Mouse (Mus musculus) heart, embryonic 10.5 days (tissue): Measurements from ENCODE around the gene Gna15. TPM values are rescaled to one million over a fixed set of nuclear protein-coding genes. Genes with fewer than 3 reads are reported as not detected.

Experiments used
- DNase-seq: peaks from one replicate; pipeline ENCODE4 v3.0.0-alpha.2; 2017; ENCODE audit warnings: low spot score
- H3K27ac ChIP-seq: fragments of 300-500 bp; sonication (generic); 2 replicates; pipeline ENCODE4 v1.5.1; 2016; ENCODE audit warnings: mild to moderate bottlenecking
- H3K27me3 ChIP-seq: fragments of 300-500 bp; sonication (generic); 2 replicates; pipeline ENCODE4 v1.6.1; 2016; ENCODE audit warnings: mild to moderate bottlenecking; ENCODE audit not compliant: poor library complexity, insufficient read depth, severe bottlenecking
- H3K36me3 ChIP-seq: fragments of 300-500 bp; sonication (generic); 2 replicates; pipeline ENCODE4 v1.6.1; 2016; ENCODE audit warnings: mild to moderate bottlenecking, moderate library complexity
- H3K4me1 ChIP-seq: fragments of 300-500 bp; sonication (generic); 2 replicates; pipeline ENCODE4 v1.6.1; 2016; ENCODE audit warnings: mild to moderate bottlenecking
- H3K4me3 ChIP-seq: fragments of 300-500 bp; sonication (generic); 2 replicates; pipeline ENCODE4 v1.5.1; 2016; ENCODE audit warnings: mild to moderate bottlenecking, moderate library complexity
- H3K9me3 ChIP-seq: fragments of 300-500 bp; sonication (generic); 2 replicates; pipeline ENCODE4 v1.6.1; 2016; ENCODE audit warnings: mild to moderate bottlenecking, moderate library complexity
- WGBS: fragments of 180-500 bp; shearing (Covaris S2); methylation state at CpG from one replicate; pipeline ENCODE4 v1.1.7; 2016; 5-methylcytosine and 5-hydroxymethylcytosine counted together
- microRNA-seq: library from miRNA; unstranded; fragments of <30 nt; microRNA quantifications from one replicate; pipeline ENCODE4, GENCODE M21; 2017
- polyA plus RNA-seq: library from polyadenylated mRNA; unstranded; fragments of >200 nt; fragmentation: Nextera tagmentation; extraction: Ambion mirVana; gene quantifications from 2 replicates; pipeline ENCODE4 v1.2.1, GENCODE M21; 2016

The Gna15 gene
- polyA plus RNA-seq, 1 experiment from 2014 or later: 2.8 TPM

DNA sequence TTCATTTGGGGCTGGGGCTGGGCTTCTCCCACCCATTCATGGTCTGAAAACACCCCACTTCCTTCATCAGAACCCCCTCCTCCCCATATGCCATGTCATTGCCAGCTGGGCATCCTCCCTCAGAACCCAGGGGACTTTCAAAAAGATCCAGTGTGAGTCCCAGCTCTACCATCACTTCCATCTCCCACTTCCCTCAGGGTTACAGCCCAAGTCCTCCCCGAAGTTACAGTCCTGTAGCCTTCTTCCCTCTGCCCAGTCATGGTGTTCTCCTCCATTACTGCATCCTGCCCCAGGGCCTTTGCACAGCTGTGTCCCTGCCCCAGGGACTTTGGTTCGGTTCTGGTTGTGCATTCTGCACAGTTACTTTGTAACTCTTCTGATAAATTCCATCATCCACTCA is 69.9 kb downstream of the Gna15 start:
- DNase-seq: no peak
- Histone ChIP-seq H3K27ac (no peak overlapping the region), H3K9me3 (no peaks in the 10 kb centered on the region), H3K4me1 (peaks cover 12% of the 10 kb centered on the region), H3K36me3 (no peaks in the 10 kb centered on the region), H3K4me3 (no peak overlapping the region), H3K27me3 (peaks cover 84% of the 10 kb centered on the region)
- 76% methylated on average over 2 of the region's 2 CpGs for WGBS

DNA sequence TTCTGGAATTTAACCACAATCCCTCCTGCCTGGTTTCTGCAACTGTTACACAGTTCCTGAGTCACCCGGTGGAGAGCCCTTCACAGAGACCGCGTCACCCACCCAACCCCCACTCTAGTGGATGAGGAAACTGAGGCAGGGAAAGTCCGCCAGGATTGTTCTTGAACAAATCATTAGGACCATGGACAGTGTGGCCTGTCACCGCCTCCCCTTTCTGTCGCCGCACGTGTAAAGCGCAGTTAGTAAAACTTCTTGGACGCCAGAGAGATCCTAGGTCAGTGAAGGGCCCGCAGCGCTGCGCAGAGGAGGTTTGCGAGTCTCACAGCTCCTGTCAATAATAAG is 71.1 kb downstream of the Gna15 start:
- H3K4me3 ChIP-seq: peak overlapping the region; percentile 23
- no peak overlapping the region for H3K27ac ChIP-seq
- H3K27me3 ChIP-seq: peaks cover 74% of the 10 kb centered on the region
- H3K36me3 ChIP-seq: no peaks in the 10 kb centered on the region
- 4% methylated on average over 14 of the region's 14 CpGs for WGBS
- H3K4me1 ChIP-seq: peaks cover 12% of the 10 kb centered on the region
- no peaks in the 10 kb centered on the region for H3K9me3 ChIP-seq
- no peak for DNase-seq

Small RNAs within 50 kb of the gene (microRNA-seq; reads per million reads assigned to microRNA genes)
- not detected for gene Gm25595

Other genes starting within 250 kb of the Gna15 start
- 1.8 and 4.4 TPM in 2 replicates for gene Tjp3, start 232.6 kb downstream of the Gna15 start, polyA plus RNA-seq
- 42.6 and 55.9 TPM in 2 replicates for gene Pip5k1c, start 231.3 kb downstream of the Gna15 start, polyA plus RNA-seq
- gene Cactin, start 203.1 kb downstream of the Gna15 start, polyA plus RNA-seq: 37.2 and 51.6 TPM in 2 replicates
- 10.8 and 15.6 TPM in 2 replicates for gene Tbxa2r, start 195.5 kb downstream of the Gna15 start, polyA plus RNA-seq
- not detected in 2 replicates for gene Gipc3, start 181.0 kb downstream of the Gna15 start, polyA plus RNA-seq
- 100 and 109 TPM in 2 replicates for gene Hmg20b, start 173.7 kb downstream of the Gna15 start, polyA plus RNA-seq
- gene Mfsd12, start 166.7 kb downstream of the Gna15 start, polyA plus RNA-seq: 10.3 and 12.8 TPM in 2 replicates
- gene 4930404N11Rik, start 158.4 kb downstream of the Gna15 start, polyA plus RNA-seq: 1.1 and 1.4 TPM in 2 replicates
- 105 and 117 TPM in 2 replicates for gene Fzr1, start 145.7 kb downstream of the Gna15 start, polyA plus RNA-seq
- 100 and 105 TPM in 2 replicates for gene Dohh, start 139.8 kb downstream of the Gna15 start, polyA plus RNA-seq
- 2.2 and 3.1 TPM in 2 replicates for gene Gm48551, start 139.8 kb downstream of the Gna15 start, polyA plus RNA-seq
- gene Gm48552, start 135.2 kb downstream of the Gna15 start, polyA plus RNA-seq: 1.1 and 1.7 TPM in 2 replicates
- gene Smim24, start 131.2 kb downstream of the Gna15 start, polyA plus RNA-seq: 3.4 and 4.0 TPM in 2 replicates
- gene Nfic, start 68.6 kb downstream of the Gna15 start, polyA plus RNA-seq: 23.0 and 24.3 TPM in 2 replicates
- 0.10 and 0.18 TPM in 2 replicates for gene Celf5, start 41.5 kb downstream of the Gna15 start, polyA plus RNA-seq
- 75.3 and 86.1 TPM in 2 replicates for gene Ncln, start 27.8 kb downstream of the Gna15 start, polyA plus RNA-seq
- 0.46 and 0.83 TPM in 2 replicates for gene S1pr4, start 24.1 kb downstream of the Gna15 start, polyA plus RNA-seq
- gene Gna11, start 21.0 kb upstream of the Gna15 start, polyA plus RNA-seq: 73.2 and 79.1 TPM in 2 replicates
- 467 and 523 TPM in 2 replicates for gene Aes, start 35.3 kb upstream of the Gna15 start, polyA plus RNA-seq
- gene Tle2, start 50.3 kb upstream of the Gna15 start, polyA plus RNA-seq: 17.4 and 18.3 TPM in 2 replicates
- gene Tle6, start 76.8 kb upstream of the Gna15 start, polyA plus RNA-seq: 29.0 and 33.9 TPM in 2 replicates
- gene BC025920, start 82.0 kb upstream of the Gna15 start, polyA plus RNA-seq: 0.95 and 1.4 TPM in 2 replicates
- 28.5 and 30.7 TPM in 2 replicates for gene Sirt6, start 103.6 kb upstream of the Gna15 start, polyA plus RNA-seq
- gene Ankrd24, start 104.3 kb upstream of the Gna15 start, polyA plus RNA-seq: 9.6 and 12.8 TPM in 2 replicates
- 4.0 and 4.1 TPM in 2 replicates for gene Gm10778, start 124.8 kb upstream of the Gna15 start, polyA plus RNA-seq
- 11.2 and 12.6 TPM in 2 replicates for gene Zfp433, start 180.6 kb upstream of the Gna15 start, polyA plus RNA-seq
- gene Gm3055, start 246.9 kb upstream of the Gna15 start, polyA plus RNA-seq: 5.2 and 7.4 TPM in 2 replicates